Mouse (Mus musculus) NIH3T3 (cell line): ENCODE data around the gene Tgfbr3.
"Not testable (repeated sequence)": the region's sequence is repeated elsewhere in the genome, so short reads cannot be mapped to it uniquely, and the experiment has no call there.

Experiments
- DNase-seq: peaks from one replicate; pipeline ENCODE4 v3.0.0-alpha.2; 2012; ENCODE audit warnings: low read depth

Gene Tgfbr3

DNA sequence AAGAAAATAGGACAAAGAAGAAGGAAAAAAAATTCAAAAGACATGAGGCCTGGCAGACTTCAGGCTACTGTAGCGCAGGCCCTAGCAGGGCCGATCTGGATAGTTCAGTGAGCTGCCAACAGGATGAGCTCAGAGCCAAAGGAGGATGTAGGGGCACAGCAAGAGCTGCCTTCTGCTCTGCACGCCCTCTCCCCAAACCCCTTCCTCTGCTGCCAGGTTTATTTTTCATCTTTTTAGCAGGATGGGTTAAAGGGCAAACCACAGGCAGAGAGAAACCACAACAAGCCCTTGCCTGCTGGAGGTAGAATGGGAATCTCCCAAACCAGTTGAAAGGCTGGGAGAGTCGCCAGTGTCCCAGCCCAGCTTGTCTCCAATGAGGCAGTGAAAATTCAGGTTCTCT is 10.2 kb downstream of the Tgfbr3 start:
- no peak for DNase-seq

DNA sequence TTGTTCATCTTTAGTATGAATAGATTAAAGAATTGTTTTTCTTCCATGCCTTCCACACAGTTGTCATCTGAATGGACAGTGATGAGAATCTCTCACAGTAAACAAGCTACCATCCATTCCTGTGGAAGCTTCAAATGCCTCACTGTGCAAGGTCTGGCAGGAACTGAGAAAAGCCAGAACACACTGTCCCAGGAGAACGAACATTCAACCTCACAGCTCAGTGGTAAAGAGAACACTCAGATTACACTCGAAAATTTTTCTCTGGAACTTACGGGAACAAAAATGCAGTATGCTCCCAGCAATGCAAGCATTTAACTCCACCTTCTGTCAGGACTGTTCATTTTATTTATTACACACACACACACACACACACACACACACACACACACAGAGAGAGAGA is 13.2 kb downstream of the Tgfbr3 start:
- DNase-seq = no peak

- DNase-seq = no peak
Observed at GRCm38 (mm10) chr5:107272252-107273028, 17.0 kb downstream of the Tgfbr3 start.

DNA sequence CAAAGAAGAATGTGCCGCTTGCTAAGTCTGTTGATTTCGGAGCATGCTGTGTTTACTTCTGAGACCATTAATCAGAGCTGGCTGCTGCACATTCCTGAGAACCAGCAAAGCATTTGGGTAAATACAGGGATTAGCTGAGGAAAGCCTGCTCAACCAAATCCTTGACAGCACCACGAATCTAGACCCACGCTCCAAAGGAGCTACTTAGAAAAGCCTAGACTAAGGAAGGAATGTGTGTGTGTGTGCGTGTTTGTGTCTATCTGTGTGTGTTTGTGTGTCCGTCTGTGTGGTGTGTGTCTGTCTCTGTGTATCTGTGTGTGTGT is 20.5 kb downstream of the Tgfbr3 start:
- DNase-seq = peak; percentile 24

DNA sequence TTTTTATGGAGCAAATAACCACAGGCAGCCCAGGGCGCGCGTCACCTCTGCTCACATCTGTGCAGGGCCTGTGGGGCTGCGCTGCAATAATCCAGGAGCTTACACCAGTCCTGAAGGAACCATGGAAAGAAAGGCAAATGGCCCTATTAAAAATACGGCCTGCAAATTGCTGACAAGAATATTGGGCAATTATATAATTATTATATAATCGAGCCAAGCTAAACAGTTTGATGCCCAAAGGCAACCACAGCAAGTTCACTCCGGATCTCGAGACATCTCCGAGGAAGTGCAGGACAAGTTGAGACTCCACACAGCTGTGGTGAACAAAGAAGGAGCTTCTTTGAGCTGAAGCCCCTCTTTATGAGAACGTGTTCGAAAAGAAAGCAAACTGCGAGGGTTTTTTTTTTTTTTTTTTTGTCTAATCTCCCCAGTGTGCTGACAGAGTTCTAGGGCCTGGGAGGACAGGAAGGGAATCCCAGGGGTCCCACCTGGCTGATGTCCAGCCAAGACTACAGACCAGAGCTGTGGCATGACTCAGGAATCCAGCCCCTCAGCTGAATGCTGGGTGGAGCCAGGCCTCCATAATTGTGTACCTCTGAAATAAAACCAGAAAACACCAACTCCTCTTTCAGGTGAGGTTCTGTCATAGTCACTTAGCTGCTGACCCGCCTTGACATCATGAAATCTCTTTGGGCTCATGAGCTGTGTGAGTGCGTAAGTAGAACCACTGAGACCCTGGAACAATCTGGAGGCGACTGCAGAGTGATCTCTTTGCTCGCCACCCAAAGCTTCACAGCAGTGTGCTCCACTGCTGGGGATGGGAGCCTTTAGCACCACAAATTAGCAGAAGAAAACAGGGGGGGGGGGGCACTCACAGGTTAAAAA is 21.1 kb downstream of the Tgfbr3 start:
- DNase-seq = peak; percentile 51

- no peak for DNase-seq
Observed at GRCm38 (mm10) chr5:107266566-107266965, 22.9 kb downstream of the Tgfbr3 start.

DNA sequence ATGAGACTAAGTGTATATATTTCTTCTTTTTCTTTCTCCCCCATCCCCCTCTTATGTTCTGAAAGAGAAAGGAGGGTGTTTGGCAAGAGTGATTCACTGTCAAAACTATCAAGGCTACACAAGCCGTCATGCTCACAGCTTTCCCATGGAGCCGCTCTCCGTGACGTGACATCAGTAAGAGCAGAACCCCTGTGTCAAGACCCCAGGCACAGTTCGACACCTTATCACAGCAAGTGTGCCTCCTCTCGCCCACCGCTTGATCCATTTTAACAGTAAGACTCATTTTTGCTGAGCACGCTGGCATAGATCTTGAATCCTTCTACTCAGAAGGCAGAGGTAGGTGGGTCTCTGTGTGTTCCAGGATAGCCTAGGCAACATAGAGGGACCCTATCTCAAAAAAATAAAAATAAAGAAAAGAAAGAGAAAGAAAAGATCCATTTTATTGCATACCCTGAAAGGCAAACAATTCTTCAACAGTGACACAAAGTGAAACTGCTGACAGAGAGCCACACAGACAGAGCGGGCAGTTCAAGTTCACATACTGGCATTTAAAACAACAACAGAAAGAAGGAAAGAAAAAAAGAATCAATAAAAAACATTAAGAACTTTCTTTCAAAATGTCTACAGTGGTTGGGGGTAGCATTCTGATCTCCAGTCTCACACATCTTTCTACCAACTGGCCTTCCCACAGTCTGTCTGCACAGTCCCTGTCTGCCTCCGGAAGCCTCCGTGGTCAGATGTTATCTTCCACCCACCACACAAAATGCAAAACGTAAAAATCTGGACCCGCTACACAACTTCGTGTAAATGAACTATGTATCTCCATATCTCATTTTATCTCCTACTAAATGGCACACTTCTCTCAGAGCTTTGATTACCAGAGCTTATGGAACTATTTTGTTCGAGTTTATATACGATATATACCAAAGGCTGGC is 24.7 kb downstream of the Tgfbr3 start:
- no peak for DNase-seq

- DNase-seq = no peak
Observed at GRCm38 (mm10) chr5:107263836-107264235, 25.6 kb downstream of the Tgfbr3 start.

DNA sequence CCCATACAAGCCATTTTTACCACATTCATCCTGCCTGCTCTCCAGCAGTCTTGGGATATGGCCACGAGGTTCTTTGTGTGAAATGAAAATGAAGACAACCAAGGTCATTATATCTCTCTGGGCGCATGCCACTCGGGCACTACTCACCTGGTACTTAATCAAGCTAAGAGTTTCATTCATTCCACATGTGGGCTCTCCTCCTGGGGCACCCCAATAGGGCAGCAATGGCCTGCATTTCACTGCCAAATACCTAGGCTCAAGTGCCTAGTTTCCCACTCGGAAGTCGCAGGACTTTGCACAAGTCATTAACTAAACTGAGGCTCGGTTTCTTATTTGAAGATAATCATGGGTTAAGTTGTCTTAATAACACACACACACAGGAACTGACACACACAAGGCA is 27.5 kb downstream of the Tgfbr3 start:
- DNase-seq = no peak

DNA sequence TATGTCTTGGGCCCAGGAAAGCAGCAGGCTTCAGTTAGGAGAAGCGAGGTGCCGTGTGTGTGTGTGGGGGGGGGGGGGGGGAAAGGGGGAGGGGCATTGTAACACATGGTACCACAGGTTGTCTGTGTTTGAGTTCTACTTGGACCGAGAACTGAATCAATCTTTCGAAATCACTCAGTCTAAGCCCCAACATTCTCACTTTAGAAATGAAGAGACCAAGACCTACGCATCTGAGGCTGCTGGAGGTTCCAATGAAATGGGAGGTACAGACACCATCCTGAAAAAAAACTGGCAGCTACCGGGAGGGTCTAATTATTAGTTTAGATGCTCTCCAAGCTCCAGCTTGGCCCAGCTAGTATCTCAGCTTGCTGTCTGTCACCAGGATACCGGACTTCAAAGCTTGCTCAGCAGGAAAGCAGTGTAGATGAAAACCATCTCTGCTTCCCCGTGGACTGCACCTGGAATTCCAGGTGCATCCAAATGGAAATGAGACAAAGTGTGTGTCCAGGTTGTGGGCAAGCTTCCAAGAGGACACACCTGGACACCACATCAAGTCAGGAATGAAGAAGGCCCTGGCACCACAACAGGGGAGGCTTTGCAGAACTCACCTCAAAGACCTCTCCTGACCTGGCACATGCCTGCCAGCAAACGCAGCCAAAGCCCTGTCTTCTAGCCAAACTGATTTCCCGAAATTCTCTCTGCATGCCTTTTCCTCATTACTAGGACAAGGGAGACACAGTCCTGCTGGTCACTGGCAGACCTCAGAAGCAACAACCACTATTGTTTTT is 28.5 kb downstream of the Tgfbr3 start:
- no peak for DNase-seq

- DNase-seq = no peak
Observed at GRCm38 (mm10) chr5:107259487-107260040, 29.9 kb downstream of the Tgfbr3 start.

- DNase-seq = peak; percentile 75
Observed at GRCm38 (mm10) chr5:107253395-107253794, 36.0 kb downstream of the Tgfbr3 start.

DNA sequence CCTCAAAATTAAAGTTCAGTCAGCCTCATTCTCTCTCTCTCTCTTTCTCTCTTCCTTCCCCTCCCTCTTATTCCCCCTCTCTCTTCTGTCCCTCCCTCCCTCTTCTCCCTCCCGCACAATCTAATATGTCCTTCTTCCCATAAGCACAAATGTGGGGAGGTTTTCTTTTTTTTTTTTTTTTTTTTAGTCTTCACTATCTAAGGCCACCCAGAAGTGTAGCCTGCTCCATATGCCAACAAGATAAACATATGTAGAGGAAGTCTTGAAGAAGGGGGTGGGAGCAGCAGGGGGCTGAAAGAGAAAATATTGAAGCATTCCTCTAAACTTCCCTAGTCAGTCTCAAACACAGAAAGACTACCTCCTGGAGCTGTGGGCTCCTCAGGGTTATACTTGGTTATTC is 37.0 kb downstream of the Tgfbr3 start:
- no peak for DNase-seq

GRCm38 (mm10) chr5:107251751-107252305 is 37.6 kb downstream of the Tgfbr3 start:
- DNase-seq = no peak

DNA sequence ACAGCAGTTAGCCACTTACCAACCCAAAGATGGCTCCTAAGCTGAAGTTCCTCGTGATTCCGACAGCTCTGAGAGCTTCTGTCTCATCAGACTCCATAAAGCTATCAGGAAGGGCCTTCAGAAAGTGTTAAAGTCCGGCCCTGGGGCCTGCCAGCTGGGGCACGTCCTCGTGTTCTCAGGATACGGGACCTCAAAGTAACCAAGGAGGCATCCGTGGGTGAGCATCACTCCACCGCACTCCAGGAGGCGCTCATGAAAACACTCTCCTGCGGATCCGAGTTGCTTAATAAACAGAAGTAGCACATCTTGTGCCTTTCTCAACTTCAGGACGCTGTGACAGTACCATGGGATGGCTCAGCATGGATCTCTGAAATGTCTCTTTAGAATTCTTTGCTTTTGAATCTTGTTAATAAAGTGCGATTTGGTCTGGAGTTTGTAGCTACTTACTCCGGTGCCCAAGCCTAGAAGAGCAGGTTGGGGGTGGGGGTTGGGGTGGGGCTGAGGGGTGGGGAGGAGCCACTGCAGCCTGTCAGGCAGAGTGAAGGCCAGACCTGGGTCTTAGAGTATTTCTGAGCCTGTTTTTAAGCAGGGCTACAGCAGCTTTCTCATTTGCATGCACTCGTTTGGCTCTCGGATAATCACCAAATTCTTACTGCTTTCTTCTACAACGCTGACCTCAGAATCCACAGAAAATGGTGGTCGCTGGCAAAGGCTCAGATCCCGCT is 38.7 kb downstream of the Tgfbr3 start:
- DNase-seq = no peak

- no peak for DNase-seq
Observed at GRCm38 (mm10) chr5:107248732-107249131, 40.7 kb downstream of the Tgfbr3 start.

- not testable (repeated sequence) for DNase-seq
Observed at GRCm38 (mm10) chr5:107248302-107248701, 41.1 kb downstream of the Tgfbr3 start.

DNA sequence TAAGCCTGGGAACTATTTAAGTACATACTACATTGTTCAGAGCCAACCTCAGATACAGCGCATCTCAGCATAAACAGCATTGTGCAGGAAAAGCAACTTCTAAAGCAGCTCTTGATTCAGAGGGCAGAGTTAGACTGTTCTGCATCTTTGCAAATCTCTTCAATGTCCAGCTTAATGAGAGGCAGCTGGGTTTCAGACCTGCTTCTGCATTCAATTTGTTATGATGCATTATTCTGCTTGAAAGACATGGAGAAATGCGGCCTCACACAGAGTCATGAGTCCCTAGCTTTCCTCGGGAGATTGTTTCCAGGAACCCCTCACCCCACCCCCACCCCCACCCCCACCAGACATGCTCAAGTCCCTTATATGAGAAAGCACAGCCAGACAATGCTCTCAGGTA is 41.6 kb downstream of the Tgfbr3 start:
- DNase-seq = no peak

DNA sequence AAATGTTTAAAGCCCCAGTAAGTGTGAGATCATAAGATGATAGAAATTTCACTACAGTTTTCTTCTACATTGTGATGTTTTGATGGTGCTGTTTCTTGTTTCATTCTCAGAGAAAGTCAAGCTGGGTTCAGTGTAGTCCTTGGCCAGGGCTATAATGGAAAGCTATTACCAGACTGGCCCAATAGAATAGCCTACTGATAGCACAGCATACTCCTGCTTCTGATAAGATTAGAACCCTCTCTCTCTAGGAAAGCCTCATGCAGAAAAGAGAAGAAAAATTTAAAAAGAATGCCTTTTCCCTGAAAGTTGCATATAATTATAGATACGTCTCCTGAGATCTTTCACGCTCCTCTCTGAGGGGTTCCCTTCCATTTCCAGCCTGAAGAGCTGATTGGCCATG is 46.0 kb downstream of the Tgfbr3 start:
- no peak for DNase-seq

DNA sequence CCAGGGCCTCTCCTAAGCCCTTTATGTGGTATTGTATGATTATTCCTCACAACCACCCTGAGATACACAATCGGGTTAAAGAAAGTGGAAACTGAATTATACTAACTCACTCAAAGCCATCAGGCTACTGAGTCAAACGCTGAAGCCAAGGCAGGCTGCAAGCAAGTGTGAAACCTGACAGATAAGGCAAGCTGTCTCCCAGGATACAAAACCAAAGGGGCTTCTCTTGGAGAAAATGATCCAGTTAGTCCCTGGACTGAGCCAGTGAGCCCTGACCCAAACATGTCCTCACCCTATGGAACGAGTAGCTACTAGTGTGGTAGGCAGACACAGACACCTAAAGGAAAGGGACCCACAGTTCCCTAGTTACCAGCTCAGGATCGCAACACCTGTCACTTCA is 46.4 kb downstream of the Tgfbr3 start:
- DNase-seq = no peak
